Mouse (Mus musculus) midbrain, embryonic 12.5 days (tissue): ENCODE results near the gene Pde1c. TPM values are rescaled to one million over a fixed set of nuclear protein-coding genes. Genes with fewer than 3 reads are reported as not detected.

ENCODE experiments used
- ATAC-seq: fragments of 200-750 bp; cut with Nextera tagmentation; 2 replicates; pipeline ENCODE4 v1.8.0; 2017; ENCODE audit warnings: low read depth, moderate TSS enrichment, moderate library complexity; ENCODE audit not compliant: low FRiP score
- H3K27ac ChIP-seq: fragments of 300-500 bp; sonication (generic); replicated peaks from 2 replicates; pipeline ENCODE4 v1.5.1; 2016; ENCODE audit warnings: mild to moderate bottlenecking
- H3K27me3 ChIP-seq: fragments of 300-500 bp; sonication (generic); 2 replicates; pipeline ENCODE4 v1.6.1; 2016; ENCODE audit warnings: mild to moderate bottlenecking
- H3K36me3 ChIP-seq: fragments of 300-500 bp; sonication (generic); 2 replicates; pipeline ENCODE4 v1.6.1; 2016
- H3K4me1 ChIP-seq: fragments of 300-500 bp; sonication (generic); 2 replicates; pipeline ENCODE4 v1.6.1; 2016
- H3K4me2 ChIP-seq: fragments of 300-500 bp; sonication (generic); replicated peaks from 2 replicates; pipeline ENCODE4 v1.6.1; 2016; ENCODE audit warnings: mild to moderate bottlenecking, moderate library complexity
- H3K4me3 ChIP-seq: fragments of 300-500 bp; sonication (generic); 2 replicates; pipeline ENCODE4 v1.5.1; 2016; ENCODE audit warnings: mild to moderate bottlenecking
- H3K9ac ChIP-seq: fragments of 300-500 bp; sonication (generic); replicated peaks from 2 replicates; pipeline ENCODE4 v1.6.1; 2016; ENCODE audit warnings: mild to moderate bottlenecking, moderate library complexity
- H3K9me3 ChIP-seq: fragments of 300-500 bp; sonication (generic); 2 replicates; pipeline ENCODE4 v1.6.1; 2016; ENCODE audit warnings: mild to moderate bottlenecking
- WGBS: fragments of 180-500 bp; shearing (Covaris S2); methylation state at CpG from one replicate; pipeline ENCODE4 v1.1.7; 2016; 5-methylcytosine and 5-hydroxymethylcytosine counted together
- polyA plus RNA-seq: library from polyadenylated mRNA; unstranded; fragments of >200 nt; fragmentation: Nextera tagmentation; extraction: Ambion mirVana; gene quantifications from 2 replicates; pipeline ENCODE4 v1.2.1, GENCODE M21; 2016

Gene Pde1c
- polyA plus RNA-seq, 1 experiment from 2014 or later: 7.4 TPM

- ATAC-seq: no peak
- Histone ChIP-seq H3K9ac (no peak overlapping the region), H3K4me2 (no peak overlapping the region), H3K9me3 (no peaks in the 10 kb centered on the region), H3K4me3 (no peak overlapping the region), H3K4me1 (no peaks in the 10 kb centered on the region), H3K36me3 (no peaks in the 10 kb centered on the region), H3K27ac (no peak overlapping the region), H3K27me3 (no peaks in the 10 kb centered on the region)
- 94% methylated on average over 2 of the region's 2 CpGs for WGBS
These were observed 262.8 kb downstream of the Pde1c start for GRCm38 (mm10) chr6:56306066-56306465.

GRCm38 (mm10) chr6:56292176-56292575 lies 276.7 kb downstream of the Pde1c start:
- WGBS: 63% methylated on average over 1 of the region's 1 CpGs
- no peak overlapping the region for H3K4me3 ChIP-seq

GRCm38 (mm10) chr6:56289307-56289706 lies 279.6 kb downstream of the Pde1c start:
- H3K9ac ChIP-seq: no peak overlapping the region
- H3K27me3 ChIP-seq: no peaks in the 10 kb centered on the region
- H3K4me3 ChIP-seq: no peak overlapping the region
- H3K27ac ChIP-seq: no peak overlapping the region
- H3K4me2 ChIP-seq: no peak overlapping the region
- WGBS: 71% methylated on average over 2 of the region's 2 CpGs
- no peaks in the 10 kb centered on the region for H3K9me3 ChIP-seq
- no peaks in the 10 kb centered on the region for H3K36me3 ChIP-seq
- no peak for ATAC-seq
- H3K4me1 ChIP-seq: no peaks in the 10 kb centered on the region

More at GRCm38 (mm10) chr6:56292176-56292575, 276.7 kb downstream of the Pde1c start:
- Histone ChIP-seq H3K9ac (no peak overlapping the region), H3K4me1 (no peaks in the 10 kb centered on the region), H3K36me3 (no peaks in the 10 kb centered on the region), H3K27me3 (no peaks in the 10 kb centered on the region), H3K4me2 (no peak overlapping the region), H3K27ac (no peak overlapping the region), H3K9me3 (no peaks in the 10 kb centered on the region)
- no peak for ATAC-seq

GRCm38 (mm10) chr6:56284821-56285220 lies 284.1 kb downstream of the Pde1c start:
- 92% methylated on average over 4 of the region's 4 CpGs for WGBS
- Histone ChIP-seq H3K4me2 (no peak overlapping the region), H3K9me3 (no peaks in the 10 kb centered on the region), H3K4me1 (no peaks in the 10 kb centered on the region), H3K27me3 (no peaks in the 10 kb centered on the region), H3K36me3 (no peaks in the 10 kb centered on the region), H3K4me3 (no peak overlapping the region), H3K9ac (no peak overlapping the region), H3K27ac (no peak overlapping the region)
- ATAC-seq: no peak

- Histone ChIP-seq H3K4me1 (no peaks in the 10 kb centered on the region), H3K9me3 (no peaks in the 10 kb centered on the region), H3K4me3 (no peak overlapping the region), H3K27me3 (no peaks in the 10 kb centered on the region), H3K27ac (no peak overlapping the region), H3K36me3 (no peaks in the 10 kb centered on the region), H3K4me2 (no peak overlapping the region), H3K9ac (no peak overlapping the region)
- no peak for ATAC-seq
- 86% methylated on average over 1 of the region's 1 CpGs for WGBS
These were observed 293.4 kb downstream of the Pde1c start for GRCm38 (mm10) chr6:56275461-56275860.

GRCm38 (mm10) chr6:56271741-56272140 lies 297.2 kb downstream of the Pde1c start:
- no peak for ATAC-seq
- 85% methylated on average over 2 of the region's 2 CpGs for WGBS
- Histone ChIP-seq H3K4me2 (no peak overlapping the region), H3K9ac (no peak overlapping the region), H3K4me3 (no peak overlapping the region), H3K27me3 (no peaks in the 10 kb centered on the region), H3K27ac (no peak overlapping the region), H3K9me3 (no peaks in the 10 kb centered on the region), H3K4me1 (no peaks in the 10 kb centered on the region), H3K36me3 (no peaks in the 10 kb centered on the region)

- ATAC-seq: no peak
These were observed 304.4 kb downstream of the Pde1c start for GRCm38 (mm10) chr6:56264509-56264908.

GRCm38 (mm10) chr6:56260118-56260517 lies 308.8 kb downstream of the Pde1c start:
- Histone ChIP-seq H3K4me2 (no peak overlapping the region), H3K4me3 (no peak overlapping the region), H3K9me3 (no peaks in the 10 kb centered on the region), H3K36me3 (no peaks in the 10 kb centered on the region), H3K9ac (no peak overlapping the region), H3K4me1 (no peaks in the 10 kb centered on the region), H3K27me3 (no peaks in the 10 kb centered on the region), H3K27ac (no peak overlapping the region)
- no peak for ATAC-seq
- WGBS: 77% methylated on average over 3 of the region's 3 CpGs

More at GRCm38 (mm10) chr6:56264509-56264908, 304.4 kb downstream of the Pde1c start:
- Histone ChIP-seq H3K27ac (no peak overlapping the region), H3K27me3 (no peaks in the 10 kb centered on the region), H3K4me2 (no peak overlapping the region), H3K4me1 (no peaks in the 10 kb centered on the region), H3K9me3 (no peaks in the 10 kb centered on the region), H3K9ac (no peak overlapping the region), H3K4me3 (no peak overlapping the region), H3K36me3 (no peaks in the 10 kb centered on the region)
- 86% methylated on average over 4 of the region's 4 CpGs for WGBS

- Histone ChIP-seq H3K27ac (no peak overlapping the region), H3K4me3 (no peak overlapping the region), H3K27me3 (no peaks in the 10 kb centered on the region), H3K4me1 (no peaks in the 10 kb centered on the region), H3K9me3 (no peaks in the 10 kb centered on the region), H3K9ac (no peak overlapping the region), H3K36me3 (no peaks in the 10 kb centered on the region), H3K4me2 (no peak overlapping the region)
- 92% methylated on average over 2 of the region's 2 CpGs for WGBS
- no peak for ATAC-seq
These were observed 311.2 kb downstream of the Pde1c start for GRCm38 (mm10) chr6:56257555-56258297.

- Histone ChIP-seq H3K4me3 (no peak overlapping the region), H3K9me3 (no peaks in the 10 kb centered on the region), H3K27ac (no peak overlapping the region), H3K4me2 (no peak overlapping the region), H3K27me3 (no peaks in the 10 kb centered on the region), H3K4me1 (no peaks in the 10 kb centered on the region), H3K36me3 (no peaks in the 10 kb centered on the region), H3K9ac (no peak overlapping the region)
- ATAC-seq: no peak
- WGBS: 85% methylated on average over 3 of the region's 3 CpGs
These were observed 318.8 kb downstream of the Pde1c start for GRCm38 (mm10) chr6:56250091-56250490.

- no peaks in the 10 kb centered on the region for H3K36me3 ChIP-seq
These were observed 377.3 kb downstream of the Pde1c start for GRCm38 (mm10) chr6:56191426-56192140.

GRCm38 (mm10) chr6:56176485-56176884 lies 392.4 kb downstream of the Pde1c start:
- Histone ChIP-seq H3K9ac (no peak overlapping the region), H3K27me3 (no peaks in the 10 kb centered on the region), H3K4me2 (no peak overlapping the region), H3K27ac (no peak overlapping the region), H3K36me3 (no peaks in the 10 kb centered on the region), H3K4me3 (no peak overlapping the region), H3K9me3 (no peaks in the 10 kb centered on the region), H3K4me1 (no peaks in the 10 kb centered on the region)
- no peak for ATAC-seq
- 87% methylated on average over 2 of the region's 2 CpGs for WGBS

More at GRCm38 (mm10) chr6:56191426-56192140, 377.3 kb downstream of the Pde1c start:
- Histone ChIP-seq H3K9me3 (no peaks in the 10 kb centered on the region), H3K4me2 (no peak overlapping the region), H3K9ac (no peak overlapping the region), H3K4me1 (no peaks in the 10 kb centered on the region), H3K27ac (no peak overlapping the region), H3K27me3 (no peaks in the 10 kb centered on the region), H3K4me3 (no peak overlapping the region)
- ATAC-seq: no peak
- WGBS: 74% methylated on average over 1 of the region's 1 CpGs
